21 mouse cellular contexts compared by ENCODE assay signal in the genomic region with DNA sequence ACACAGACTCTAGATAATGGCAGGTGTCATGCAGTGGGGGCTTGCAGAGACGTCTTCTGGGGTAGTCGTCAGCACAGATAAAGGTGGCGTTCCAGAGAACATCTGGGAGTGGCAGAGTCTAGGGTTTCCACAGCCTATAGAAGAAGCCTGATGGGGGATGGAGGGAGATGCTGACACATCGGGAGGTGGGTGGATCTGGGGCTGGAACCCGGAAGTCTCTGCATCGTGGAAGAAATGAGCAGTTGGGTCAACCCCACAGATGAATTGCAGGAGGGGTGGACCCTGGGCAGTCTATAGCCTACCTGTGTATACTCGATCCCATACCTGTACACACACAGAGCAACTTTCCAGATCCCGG. TPM values are rescaled to one million over a fixed set of nuclear protein-coding genes. Genes with fewer than 3 reads are reported as not detected.
DNase-seq lines count a peak whose midpoint lies in the region; ATAC-seq and TF ChIP-seq lines count a peak whose summit lies in the region.
"Had no signal": no experiment of that assay in that cellular context is flagged by ENCODE, and none has a peak within 500 bp of the region (broad histone marks: within the 10 kb centered on the region; RNA-seq: fewer than 3 reads in every experiment).

No protein-coding gene starts in this region.

- no peak for ATAC-seq in heart, embryonic 14.5 days (ENCODE audit: insufficient number of reproducible peaks, insufficient read depth, low FRiP score, low read depth)
- ATAC-seq in intestine, embryonic 15.5 days: 0 out of 2 replicates have a peak, but pooled peaks have one; percentile 10
- ATAC-seq in intestine, embryonic 16.5 days: no peak
- ATAC-seq in stomach, embryonic 15.5 days (ENCODE audit: insufficient read depth, low FRiP score, low read depth): peak; percentile 38; the same call in 1 of the 2 replicates
- ATAC-seq in stomach, postnatal 0 days (ENCODE audit: low FRiP score, low TSS enrichment): no peak
- ATAC-seq: forebrain, embryonic 14.5 days; hindbrain, embryonic 16.5 days; inflammation-experienced regulatory T-cells, adult 6 months had no signal

- peaks cover 17 to 29% of the 10 kb centered on the region in 2 experiments for H3K4me1 ChIP-seq in heart, embryonic 14.5 days (ENCODE audit: control insufficient read depth in 2 of 2, insufficient read depth in 2 of 2, low read length in 2 of 2)
- H3K4me1 ChIP-seq in intestine, embryonic 15.5 days (replicated peaks): peaks cover 8% of the 10 kb centered on the region
- H3K4me1 ChIP-seq in intestine, embryonic 16.5 days (ENCODE audit: control insufficient read depth, insufficient read depth, low read length): peaks cover 8% of the 10 kb centered on the region
- H3K4me1 ChIP-seq in stomach, embryonic 15.5 days: 0 out of 2 replicates have a peak, but pooled peaks cover 4% of the 10 kb centered on the region
- H3K4me1 ChIP-seq in stomach, postnatal 0 days (replicated peaks; ENCODE audit: control insufficient read depth, insufficient read depth): no peaks in the 10 kb centered on the region

- no peaks in the 10 kb centered on the region for H3K27me3 ChIP-seq in heart, embryonic 14.5 days (ENCODE audit: control insufficient read depth, insufficient read depth, low read length)
- no peaks in the 10 kb centered on the region for H3K27me3 ChIP-seq in intestine, embryonic 15.5 days (replicated peaks)
- H3K27me3 ChIP-seq in intestine, embryonic 16.5 days (replicated peaks; ENCODE audit: control insufficient read depth, insufficient read depth, low read length): no peaks in the 10 kb centered on the region
- H3K27me3 ChIP-seq in stomach, embryonic 15.5 days (replicated peaks): no peaks in the 10 kb centered on the region
- no peaks in the 10 kb centered on the region for H3K27me3 ChIP-seq in stomach, postnatal 0 days (ENCODE audit: control insufficient read depth, insufficient read depth, low read length)
- H3K27me3 ChIP-seq: hindbrain, embryonic 12.5 days had no signal

- no peak overlapping the region for H3K4me2 ChIP-seq in heart, embryonic 14.5 days (ENCODE audit: low read length)
- no peak overlapping the region for H3K4me2 ChIP-seq in intestine, embryonic 15.5 days (replicated peaks)
- H3K4me2 ChIP-seq in intestine, embryonic 16.5 days (ENCODE audit: low read depth, low read length): no peak overlapping the region
- no peak overlapping the region for H3K4me2 ChIP-seq in stomach, embryonic 15.5 days
- no peak overlapping the region for H3K4me2 ChIP-seq in stomach, postnatal 0 days (replicated peaks; ENCODE audit: low read depth)
- H3K4me2 ChIP-seq: hindbrain, embryonic 12.5 days had no signal

- intact Hi-C loops in heart, postnatal 14 days (cut with DNase I): no loop called here

- H3K36me3 ChIP-seq in heart, embryonic 14.5 days (ENCODE audit: control insufficient read depth, insufficient read depth, low read length): 0 out of 2 replicates have a peak, but pooled peaks cover 2% of the 10 kb centered on the region
- no peaks in the 10 kb centered on the region for H3K36me3 ChIP-seq in intestine, embryonic 15.5 days
- peaks cover 9% of the 10 kb centered on the region for H3K36me3 ChIP-seq in intestine, embryonic 16.5 days (ENCODE audit: control insufficient read depth, insufficient read depth, low read length)
- H3K36me3 ChIP-seq in stomach, embryonic 15.5 days: no peaks in the 10 kb centered on the region; the same call in 1 of the 2 replicates
- 0 out of 2 replicates have a peak, but pooled peaks cover 4% of the 10 kb centered on the region for H3K36me3 ChIP-seq in stomach, postnatal 0 days (ENCODE audit: control insufficient read depth, insufficient read depth, low read length)
- H3K36me3 ChIP-seq: embryonic facial prominence, embryonic 10.5 days; hindbrain, embryonic 12.5 days had no signal

- H3K9ac ChIP-seq in heart, embryonic 14.5 days (ENCODE audit: low read length): no peak overlapping the region
- no peak overlapping the region for H3K9ac ChIP-seq in intestine, embryonic 15.5 days
- no peak overlapping the region for H3K9ac ChIP-seq in intestine, embryonic 16.5 days (ENCODE audit: low read depth, low read length)
- no peak overlapping the region for H3K9ac ChIP-seq in stomach, embryonic 15.5 days
- H3K9ac ChIP-seq in stomach, postnatal 0 days (ENCODE audit: low read length): no peak overlapping the region
- H3K9ac ChIP-seq: hindbrain, embryonic 12.5 days had no signal

- peak overlapping the region; percentile 66 to 84 for H3K27ac ChIP-seq in heart, embryonic 14.5 days (replicated peaks in 1 of 2; ENCODE audit: control insufficient read depth in 1 of 2, insufficient read depth in 1 of 2, low read depth in 2 of 2, low read length in 2 of 2)
- H3K27ac ChIP-seq in intestine, embryonic 15.5 days: no peak overlapping the region
- H3K27ac ChIP-seq in intestine, embryonic 16.5 days (ENCODE audit: low read length): no peak overlapping the region
- no peak overlapping the region for H3K27ac ChIP-seq in stomach, embryonic 15.5 days
- H3K27ac ChIP-seq in stomach, postnatal 0 days (replicated peaks): no peak overlapping the region
- H3K27ac ChIP-seq: embryonic facial prominence, embryonic 10.5 days; hindbrain, embryonic 12.5 days had no signal

- H3K9me3 ChIP-seq in heart, embryonic 14.5 days (ENCODE audit: control insufficient read depth, low read length): 0 out of 2 replicates have a peak, but pooled peaks cover 5% of the 10 kb centered on the region
- H3K9me3 ChIP-seq in intestine, embryonic 15.5 days: no peaks in the 10 kb centered on the region
- H3K9me3 ChIP-seq in intestine, embryonic 16.5 days (ENCODE audit: control insufficient read depth, low read length): no peaks in the 10 kb centered on the region
- no peaks in the 10 kb centered on the region for H3K9me3 ChIP-seq in stomach, embryonic 15.5 days
- H3K9me3 ChIP-seq in stomach, postnatal 0 days (ENCODE audit: control insufficient read depth, low read length): no peaks in the 10 kb centered on the region
- H3K9me3 ChIP-seq: hindbrain, embryonic 12.5 days had no signal

- DNase-seq in heart, postnatal 14 days: no peak
- no peak for DNase-seq in stomach, postnatal 0 days (ENCODE audit: low spot score)
- DNase-seq: adrenal gland, adult 2 months; adrenal gland, postnatal 25 days; cerebellum, adult 2 months; cerebellum, postnatal 10 days; gastrocnemius, postnatal 10 days; heart, postnatal 4 days; kidney, adult 18-20 months had no signal

- no peak overlapping the region for H3K4me3 ChIP-seq in heart, embryonic 14.5 days (ENCODE audit: control insufficient read depth in 1 of 2, insufficient read depth in 1 of 2, low read depth in 1 of 2, low read length in 2 of 2)
- no peak overlapping the region for H3K4me3 ChIP-seq in intestine, embryonic 15.5 days (replicated peaks)
- H3K4me3 ChIP-seq in intestine, embryonic 16.5 days (ENCODE audit: low read length): no peak overlapping the region
- no peak overlapping the region for H3K4me3 ChIP-seq in stomach, embryonic 15.5 days (replicated peaks)
- no peak overlapping the region for H3K4me3 ChIP-seq in stomach, postnatal 0 days (ENCODE audit: low read depth, low read length)
- H3K4me3 ChIP-seq: embryonic facial prominence, embryonic 10.5 days; hindbrain, embryonic 12.5 days had no signal

- no peak for TF ChIP-seq CTCF in stomach, postnatal 0 days (IDR thresholded peaks at IDR 0.05; ENCODE audit: low read depth)

- no peak for TF ChIP-seq EP300 in stomach, postnatal 0 days (optimal IDR thresholded peaks at IDR 0.05)

- 63% methylated on average over 8 of the region's 8 CpGs for WGBS in heart, embryonic 14.5 days
- WGBS in intestine, embryonic 15.5 days: 79% methylated on average over 8 of the region's 8 CpGs
- WGBS in intestine, embryonic 16.5 days: 79% methylated on average over 8 of the region's 8 CpGs
- whole genome bisulfite sequencing in stomach, embryonic 15.5 days: 85% methylated on average over 8 of the region's 8 CpGs
- WGBS in stomach, postnatal 0 days: 75% methylated on average over 8 of the region's 8 CpGs

RNA-seq across cellular contexts. Expression of a gene that starts 41.4 kb away (rescaled TPM):
- polyA plus RNA-seq in heart, embryonic 14.5 days (2014; fragmentation: Nextera tagmentation; extraction: Ambion mirVana): not detected in 2 replicates
- total RNA-seq in heart, postnatal 14 days (2021): not detected
- polyA plus RNA-seq in intestine, embryonic 15.5 days (2015; fragmentation: Nextera tagmentation; extraction: Ambion mirVana): 0.14 and 0.18 TPM in 2 replicates
- 0.05 TPM in 1 of 2 replicates, not detected in the other for polyA plus RNA-seq in intestine, embryonic 16.5 days (2015; fragmentation: Nextera tagmentation; extraction: Ambion mirVana)
- polyA plus RNA-seq in stomach, embryonic 15.5 days (2015; fragmentation: Nextera tagmentation; extraction: Ambion mirVana): 0.14 TPM in 1 of 2 replicates, not detected in the other
- 0.05 TPM in 1 of 2 replicates, not detected in the other for polyA plus RNA-seq in stomach, postnatal 0 days (2015; fragmentation: Nextera tagmentation; extraction: Ambion mirVana)
- total RNA-seq: gastrocnemius, postnatal 10 days; gastrocnemius, postnatal 4 days; heart, adult 18-20 months; heart, postnatal 4 days had no signal
- polyA plus RNA-seq: embryonic facial prominence, embryonic 14.5 days; hindbrain, embryonic 12.5 days; inflammation-experienced regulatory T-cells, adult 6 months had no signal

RNA-seq across cellular contexts. Expression of a gene that starts 58.8 kb away (rescaled TPM):
- 13.0 and 15.1 TPM in 2 replicates for polyA plus RNA-seq in heart, embryonic 14.5 days (2014; fragmentation: Nextera tagmentation; extraction: Ambion mirVana)
- 10 to 100 TPM; 32.1 to 32.2 TPM for total RNA-seq in heart, postnatal 14 days (2021)
- polyA plus RNA-seq in intestine, embryonic 15.5 days (2015; fragmentation: Nextera tagmentation; extraction: Ambion mirVana): 49.5 and 49.9 TPM in 2 replicates
- 38.9 and 43.3 TPM in 2 replicates for polyA plus RNA-seq in intestine, embryonic 16.5 days (2015; fragmentation: Nextera tagmentation; extraction: Ambion mirVana)
- polyA plus RNA-seq in stomach, embryonic 15.5 days (2015; fragmentation: Nextera tagmentation; extraction: Ambion mirVana): 55.6 and 64.6 TPM in 2 replicates
- polyA plus RNA-seq in stomach, postnatal 0 days (2015; fragmentation: Nextera tagmentation; extraction: Ambion mirVana): 53.6 and 58.9 TPM in 2 replicates

Comparison
In these comparisons a context has a peak if more than half of its experiments do, and no peak if none do; other contexts are left out.
1. ATAC-seq: peak in intestine, embryonic 15.5 days (single experiment) and stomach, embryonic 15.5 days (single experiment); none in heart, embryonic 14.5 days (single experiment), intestine, embryonic 16.5 days (single experiment) and stomach, postnatal 0 days (single experiment).
2. H3K27ac ChIP-seq: peak in heart, embryonic 14.5 days (2 of 2); none in intestine, embryonic 15.5 days (single experiment), intestine, embryonic 16.5 days (single experiment), stomach, embryonic 15.5 days (single experiment) and stomach, postnatal 0 days (single experiment).